Mouse (Mus musculus): ENCODE results near the gene Atp5l. TPM values are rescaled to one million over a fixed set of nuclear protein-coding genes. Genes with fewer than 3 reads are reported as not detected.
A peak's percentile ranks its signal among the peaks of the same experiment; 100 is the strongest.
"Not testable (repeated sequence)": the region's sequence is repeated elsewhere in the genome, so short reads cannot be mapped to it uniquely, and the experiment has no call there.

The Atp5l gene
- 555 and 597 TPM in 2 replicates for polyA plus RNA-seq (2014; fragmentation: Nextera tagmentation; extraction: Ambion mirVana)

- peak; percentile 82 for ATAC-seq (ENCODE audit: insufficient read depth, low FRiP score, low TSS enrichment)
- under 1% methylated on average over 44 of the region's 48 CpGs for WGBS
- DNase-seq (ENCODE audit: low spot score): peak; percentile 89
- peak within 1 kb of the TSS; percentile 97 for H3K4me3 ChIP-seq (ENCODE audit: low read depth, low read length)
- H3K27me3 ChIP-seq (ENCODE audit: control insufficient read depth, insufficient read depth, low read length): no peaks in the 10 kb centered on the region
- peak within 1 kb of the TSS; percentile 89 for H3K4me2 ChIP-seq (ENCODE audit: low read depth)
- H3K9me3 ChIP-seq (ENCODE audit: control insufficient read depth, low read length): no peaks in the 10 kb centered on the region
- 0 out of 2 replicates have a peak, but pooled peaks cover 2% of the 10 kb centered on the region for H3K4me1 ChIP-seq (ENCODE audit: control insufficient read depth, insufficient read depth, low read length)
- peak within 1 kb of the TSS; percentile 56; the same call in 1 of the 2 replicates for H3K27ac ChIP-seq (ENCODE audit: low read depth, low read length)
- H3K36me3 ChIP-seq (ENCODE audit: control insufficient read depth, insufficient read depth, low read length): no peaks in the 10 kb centered on the region
- peak within 1 kb of the TSS; percentile 92 for H3K9ac ChIP-seq (ENCODE audit: low read length)
These were observed at the start of gene Atp5l for GRCm38 (mm10) chr9:44920374-44921122. Gene Atp5l, minus strand, starts transcription at chr9:44920742.

GRCm38 (mm10) chr9:44969450-44969849, 48.9 kb upstream of the Atp5l start:
- H3K27ac ChIP-seq (ENCODE audit: low read depth, low read length): no peak overlapping the region
- H3K9me3 ChIP-seq (ENCODE audit: control insufficient read depth, low read length): no peaks in the 10 kb centered on the region
- H3K27me3 ChIP-seq (ENCODE audit: control insufficient read depth, insufficient read depth, low read length): no peaks in the 10 kb centered on the region
- peaks cover 7% of the 10 kb centered on the region for H3K4me1 ChIP-seq (ENCODE audit: control insufficient read depth, insufficient read depth, low read length)
- WGBS: 63% methylated on average over 1 of the region's 1 CpGs
- H3K4me2 ChIP-seq (ENCODE audit: low read depth): no peak overlapping the region
- no peaks in the 10 kb centered on the region for H3K36me3 ChIP-seq (ENCODE audit: control insufficient read depth, insufficient read depth, low read length)
- ATAC-seq (ENCODE audit: insufficient read depth, low FRiP score, low TSS enrichment) (no peak), DNase-seq (ENCODE audit: low spot score) (no peak)
- no peak overlapping the region for H3K4me3 ChIP-seq (ENCODE audit: low read depth, low read length)
- no peak overlapping the region for H3K9ac ChIP-seq (ENCODE audit: low read length)

- not testable (repeated sequence) for H3K9me3 ChIP-seq (ENCODE audit: control insufficient read depth, low read length)
- H3K4me1 ChIP-seq (ENCODE audit: control insufficient read depth, insufficient read depth, low read length): peaks cover 11% of the 10 kb centered on the region
- WGBS: 91% methylated on average over 5 of the region's 5 CpGs
These were observed 47.2 kb upstream of the Atp5l start for GRCm38 (mm10) chr9:44967763-44968162.

GRCm38 (mm10) chr9:44966815-44967242, 46.3 kb upstream of the Atp5l start:
- DNase-seq (ENCODE audit: low spot score): peak; percentile 63
- Histone ChIP-seq H3K36me3 (ENCODE audit: control insufficient read depth, insufficient read depth, low read length) (no peaks in the 10 kb centered on the region), H3K9ac (ENCODE audit: low read length) (no peak overlapping the region), H3K4me2 (ENCODE audit: low read depth) (no peak overlapping the region), H3K4me3 (ENCODE audit: low read depth, low read length) (no peak overlapping the region), H3K9me3 (ENCODE audit: control insufficient read depth, low read length) (no peaks in the 10 kb centered on the region), H3K4me1 (ENCODE audit: control insufficient read depth, insufficient read depth, low read length) (peaks cover 11% of the 10 kb centered on the region), H3K27ac (ENCODE audit: low read depth, low read length) (no peak overlapping the region), H3K27me3 (ENCODE audit: control insufficient read depth, insufficient read depth, low read length) (no peaks in the 10 kb centered on the region)
- WGBS: 27% methylated on average over 3 of the region's 3 CpGs
- no peak for ATAC-seq (ENCODE audit: insufficient read depth, low FRiP score, low TSS enrichment)

More at GRCm38 (mm10) chr9:44967763-44968162, 47.2 kb upstream of the Atp5l start:
- H3K4me3 ChIP-seq (ENCODE audit: low read depth, low read length); H3K27me3 ChIP-seq (ENCODE audit: control insufficient read depth, insufficient read depth, low read length); DNase-seq (ENCODE audit: low spot score); H3K27ac ChIP-seq (ENCODE audit: low read depth, low read length); H3K4me2 ChIP-seq (ENCODE audit: low read depth); H3K36me3 ChIP-seq (ENCODE audit: control insufficient read depth, insufficient read depth, low read length); ATAC-seq (ENCODE audit: insufficient read depth, low FRiP score, low TSS enrichment); H3K9ac ChIP-seq (ENCODE audit: low read length): not testable (repeated sequence)

GRCm38 (mm10) chr9:44965833-44966466, 45.4 kb upstream of the Atp5l start:
- Histone ChIP-seq H3K9me3 (ENCODE audit: control insufficient read depth, low read length) (no peaks in the 10 kb centered on the region), H3K4me3 (ENCODE audit: low read depth, low read length) (peak overlapping the region; percentile 82), H3K9ac (ENCODE audit: low read length) (no peak overlapping the region), H3K36me3 (ENCODE audit: control insufficient read depth, insufficient read depth, low read length) (no peaks in the 10 kb centered on the region), H3K27ac (ENCODE audit: low read depth, low read length) (no peak overlapping the region), H3K4me1 (ENCODE audit: control insufficient read depth, insufficient read depth, low read length) (peaks cover 11% of the 10 kb centered on the region), H3K27me3 (ENCODE audit: control insufficient read depth, insufficient read depth, low read length) (no peaks in the 10 kb centered on the region), H3K4me2 (ENCODE audit: low read depth) (peak overlapping the region; percentile 60)
- 17% methylated on average over 10 of the region's 10 CpGs for WGBS
- DNase-seq (ENCODE audit: low spot score): no peak
- ATAC-seq (ENCODE audit: insufficient read depth, low FRiP score, low TSS enrichment): peak; percentile 48; the same call in 1 of the 2 replicates

GRCm38 (mm10) chr9:44965126-44965832, 44.7 kb upstream of the Atp5l start, which contains the start of gene Ube4a:
Gene Ube4a, minus strand, starts transcription at chr9:44965600.
- H3K4me1 ChIP-seq (ENCODE audit: control insufficient read depth, insufficient read depth, low read length): peaks cover 11% of the 10 kb centered on the region
- no peaks in the 10 kb centered on the region for H3K27me3 ChIP-seq (ENCODE audit: control insufficient read depth, insufficient read depth, low read length)
- peak within 1 kb of the TSS; percentile 82 for H3K4me3 ChIP-seq (ENCODE audit: low read depth, low read length)
- H3K27ac ChIP-seq (ENCODE audit: low read depth, low read length): no peak within 1 kb of the TSS
- no peaks in the 10 kb centered on the region for H3K36me3 ChIP-seq (ENCODE audit: control insufficient read depth, insufficient read depth, low read length)
- under 1% methylated on average over 39 of the region's 39 CpGs for WGBS
- H3K4me2 ChIP-seq (ENCODE audit: low read depth): peak within 1 kb of the TSS; percentile 97
- H3K9ac ChIP-seq (ENCODE audit: low read length): peak within 1 kb of the TSS; percentile 72
- DNase-seq (ENCODE audit: low spot score) (peak; percentile 100), ATAC-seq (ENCODE audit: insufficient read depth, low FRiP score, low TSS enrichment) (peak; percentile 90)
- no peaks in the 10 kb centered on the region for H3K9me3 ChIP-seq (ENCODE audit: control insufficient read depth, low read length)

GRCm38 (mm10) chr9:44954432-44954831, 33.9 kb upstream of the Atp5l start:
- ATAC-seq (ENCODE audit: insufficient read depth, low FRiP score, low TSS enrichment): no peak
- no peak overlapping the region for H3K4me2 ChIP-seq (ENCODE audit: low read depth)
- 93% methylated on average over 3 of the region's 3 CpGs for WGBS
- no peak overlapping the region for H3K27ac ChIP-seq (ENCODE audit: low read depth, low read length)
- H3K36me3 ChIP-seq (ENCODE audit: control insufficient read depth, insufficient read depth, low read length): peaks cover 6% of the 10 kb centered on the region; the same call in 1 of the 2 replicates
- no peak overlapping the region for H3K4me3 ChIP-seq (ENCODE audit: low read depth, low read length)
- H3K27me3 ChIP-seq (ENCODE audit: control insufficient read depth, insufficient read depth, low read length): no peaks in the 10 kb centered on the region
- no peak for DNase-seq (ENCODE audit: low spot score)
- H3K4me1 ChIP-seq (ENCODE audit: control insufficient read depth, insufficient read depth, low read length): no peaks in the 10 kb centered on the region
- H3K9me3 ChIP-seq (ENCODE audit: control insufficient read depth, low read length): no peaks in the 10 kb centered on the region
- H3K9ac ChIP-seq (ENCODE audit: low read length): no peak overlapping the region

GRCm38 (mm10) chr9:44947836-44948235, 27.3 kb upstream of the Atp5l start:
- Histone ChIP-seq H3K9ac (ENCODE audit: low read length) (no peak overlapping the region), H3K27ac (ENCODE audit: low read depth, low read length) (no peak overlapping the region), H3K4me3 (ENCODE audit: low read depth, low read length) (no peak overlapping the region), H3K27me3 (ENCODE audit: control insufficient read depth, insufficient read depth, low read length) (no peaks in the 10 kb centered on the region), H3K36me3 (ENCODE audit: control insufficient read depth, insufficient read depth, low read length) (peaks cover 15% of the 10 kb centered on the region), H3K4me2 (ENCODE audit: low read depth) (no peak overlapping the region), H3K9me3 (ENCODE audit: control insufficient read depth, low read length) (no peaks in the 10 kb centered on the region), H3K4me1 (ENCODE audit: control insufficient read depth, insufficient read depth, low read length) (no peaks in the 10 kb centered on the region)
- ATAC-seq (ENCODE audit: insufficient read depth, low FRiP score, low TSS enrichment) (no peak), DNase-seq (ENCODE audit: low spot score) (no peak)
- WGBS: 93% methylated on average over 5 of the region's 5 CpGs

All from neural tube, embryonic 11.5 days (tissue).